Mouse (Mus musculus) yolk sac, embryonic 10.5 days (tissue): ENCODE data around the gene Cacna1a.
A peak's percentile ranks its signal among the peaks of the same experiment; 100 is the strongest.

ENCODE experiments used
- DNase-seq: peaks from one replicate; pipeline ENCODE4 v3.0.0-alpha.2; 2017; ENCODE audit warnings: low spot score

The Cacna1a gene

DNA sequence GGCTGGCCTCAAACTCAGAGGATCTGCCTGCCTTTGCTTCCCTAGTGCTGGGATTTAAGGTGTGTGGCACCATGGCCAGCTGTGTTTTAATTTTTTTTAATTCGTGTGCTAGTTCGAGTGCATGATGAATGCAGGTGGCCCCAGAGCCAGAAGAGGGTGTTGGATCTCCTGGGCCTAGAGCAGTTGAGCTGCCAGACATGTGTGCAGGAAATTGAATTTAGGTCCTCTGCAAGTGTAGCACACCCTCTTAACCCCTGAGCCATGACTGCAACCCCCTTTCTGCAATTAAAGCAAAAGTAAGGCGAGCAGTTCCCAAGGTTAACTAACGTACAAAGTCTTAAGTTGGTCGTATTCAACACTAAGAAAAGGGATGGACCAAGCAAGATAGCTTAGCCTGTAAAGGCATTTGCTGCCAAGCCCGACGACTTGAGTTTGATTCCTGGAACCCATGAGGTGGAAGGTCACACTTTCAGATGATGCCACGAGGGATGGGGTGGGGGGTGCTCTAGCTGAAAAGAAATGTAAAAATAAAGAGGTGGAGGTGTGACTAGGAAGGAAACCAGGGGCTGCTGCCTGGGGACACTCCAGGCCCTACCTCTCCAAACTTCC is 249.8 kb downstream of the Cacna1a start:
- DNase-seq = no peak

DNA sequence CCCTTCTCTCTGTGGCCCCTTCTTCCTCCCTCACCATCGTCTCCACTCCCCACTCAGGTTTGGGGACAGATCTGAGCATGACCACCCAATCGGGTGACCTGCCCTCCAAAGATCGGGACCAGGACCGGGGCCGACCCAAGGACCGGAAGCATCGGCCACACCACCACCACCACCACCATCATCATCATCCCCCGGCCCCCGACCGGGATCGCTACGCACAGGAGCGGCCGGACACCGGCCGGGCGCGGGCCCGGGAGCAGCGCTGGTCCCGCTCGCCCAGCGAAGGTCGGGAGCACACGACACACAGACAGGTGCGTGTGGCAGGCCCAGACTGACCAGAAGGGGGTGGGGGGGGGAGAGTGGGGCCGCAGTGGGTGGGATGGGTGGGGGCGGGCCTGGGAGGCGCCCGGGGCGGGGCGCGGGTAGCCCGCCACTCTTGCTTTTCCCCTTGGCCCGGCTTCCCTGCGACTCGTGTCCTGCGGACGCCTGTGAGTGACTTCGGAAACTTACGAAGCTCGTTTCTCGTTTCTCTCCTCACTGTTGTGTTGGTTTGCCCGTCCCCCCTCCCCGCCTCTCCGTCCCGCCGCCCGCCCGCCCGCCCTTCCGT is 250.4 kb downstream of the Cacna1a start:
- DNase-seq = no peak

DNA sequence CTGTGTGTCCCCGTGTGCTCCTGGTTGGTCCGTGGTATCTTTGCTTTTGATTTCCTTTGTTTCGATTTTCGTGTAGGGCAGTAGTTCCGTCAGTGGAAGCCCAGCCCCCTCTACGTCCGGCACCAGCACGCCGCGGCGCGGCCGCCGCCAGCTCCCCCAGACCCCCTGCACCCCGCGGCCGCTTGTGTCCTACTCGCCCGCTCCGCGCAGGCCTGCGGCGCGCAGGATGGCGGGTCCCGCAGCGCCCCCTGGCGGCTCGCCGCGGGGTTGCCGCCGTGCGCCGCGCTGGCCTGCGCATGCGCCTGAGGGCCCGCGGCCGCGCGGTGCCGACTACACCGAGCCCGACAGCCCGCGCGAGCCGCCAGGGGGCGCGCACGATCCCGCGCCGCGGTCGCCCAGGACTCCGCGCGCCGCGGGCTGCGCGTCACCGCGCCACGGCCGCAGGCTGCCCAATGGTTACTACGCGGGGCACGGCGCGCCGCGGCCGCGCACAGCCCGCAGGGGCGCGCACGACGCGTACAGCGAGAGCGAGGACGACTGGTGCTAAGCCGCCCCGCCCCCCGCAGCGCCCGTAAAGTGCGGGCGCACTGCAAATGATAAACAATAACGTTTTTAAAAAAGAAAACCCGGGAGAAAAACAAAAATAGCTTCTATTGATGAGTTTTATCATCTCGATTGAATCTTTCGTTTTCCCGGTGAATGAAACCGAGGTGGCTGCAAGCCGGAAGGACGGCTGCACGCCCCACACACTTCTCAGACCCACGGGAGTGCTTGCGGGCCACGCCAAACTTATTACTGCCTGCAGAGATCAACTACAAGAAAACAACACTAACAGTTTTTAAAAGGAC is 251.1 kb downstream of the Cacna1a start:
- DNase-seq = peak; percentile 85

DNA sequence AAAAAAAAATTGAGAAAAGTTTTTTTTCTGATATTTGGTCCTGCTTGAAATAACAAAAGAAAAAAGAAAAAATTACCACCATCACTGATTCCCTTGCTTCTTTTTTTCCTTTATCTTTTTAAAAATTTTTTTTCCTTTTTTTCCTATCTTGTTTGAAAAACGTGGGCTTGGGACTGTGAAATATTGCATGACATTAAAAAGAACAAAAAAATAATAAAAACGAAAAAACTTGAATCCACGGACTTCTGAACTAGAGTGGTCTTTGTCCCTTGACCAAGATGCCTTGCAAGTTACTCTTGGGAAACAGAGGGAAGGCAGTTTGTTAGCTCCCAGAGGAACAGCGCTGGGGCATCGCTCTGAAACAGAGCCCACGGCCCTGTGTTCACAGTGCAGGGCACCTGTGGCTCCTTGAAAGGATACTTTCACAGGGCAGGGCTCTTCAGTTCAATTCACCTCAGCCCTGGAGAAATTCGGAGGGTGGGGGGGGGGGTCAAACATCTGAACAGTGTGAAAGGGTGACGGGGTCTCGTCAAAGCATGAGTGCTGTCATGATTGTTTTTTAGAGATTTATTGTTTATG is 251.9 kb downstream of the Cacna1a start:
- no peak for DNase-seq

DNA sequence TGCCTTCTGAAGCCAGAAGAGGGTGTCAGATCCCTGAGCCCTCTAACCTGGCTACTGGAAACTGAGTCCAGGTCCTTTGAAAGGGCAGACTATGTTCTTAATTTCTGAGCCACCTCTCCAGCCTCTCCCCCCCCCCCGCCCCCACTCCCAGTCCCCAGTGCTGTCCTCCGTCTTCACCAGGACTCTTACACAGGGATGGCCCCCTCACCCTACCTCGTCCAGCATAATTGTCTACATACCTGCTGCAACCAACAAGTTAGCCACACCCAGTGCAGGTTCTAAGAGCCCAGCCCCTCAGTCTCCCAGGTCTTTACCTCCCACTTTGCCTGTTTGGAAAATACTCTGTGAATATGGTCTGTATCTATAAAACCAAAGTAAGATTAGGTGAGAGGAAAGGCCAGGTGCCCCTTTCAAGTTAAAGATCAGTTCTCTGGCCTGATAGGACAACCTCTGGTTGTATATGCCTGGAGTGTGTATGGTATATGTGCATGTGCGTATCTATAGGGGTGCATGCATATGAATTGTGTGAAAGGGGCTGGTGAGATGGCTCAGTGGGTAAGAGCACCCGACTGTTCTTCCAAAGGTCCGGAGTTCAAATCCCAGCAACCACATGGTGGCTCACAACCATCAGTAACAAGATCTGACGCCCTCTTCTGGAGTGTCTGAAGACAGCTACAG is 252.5 kb downstream of the Cacna1a start:
- DNase-seq = no peak

DNA sequence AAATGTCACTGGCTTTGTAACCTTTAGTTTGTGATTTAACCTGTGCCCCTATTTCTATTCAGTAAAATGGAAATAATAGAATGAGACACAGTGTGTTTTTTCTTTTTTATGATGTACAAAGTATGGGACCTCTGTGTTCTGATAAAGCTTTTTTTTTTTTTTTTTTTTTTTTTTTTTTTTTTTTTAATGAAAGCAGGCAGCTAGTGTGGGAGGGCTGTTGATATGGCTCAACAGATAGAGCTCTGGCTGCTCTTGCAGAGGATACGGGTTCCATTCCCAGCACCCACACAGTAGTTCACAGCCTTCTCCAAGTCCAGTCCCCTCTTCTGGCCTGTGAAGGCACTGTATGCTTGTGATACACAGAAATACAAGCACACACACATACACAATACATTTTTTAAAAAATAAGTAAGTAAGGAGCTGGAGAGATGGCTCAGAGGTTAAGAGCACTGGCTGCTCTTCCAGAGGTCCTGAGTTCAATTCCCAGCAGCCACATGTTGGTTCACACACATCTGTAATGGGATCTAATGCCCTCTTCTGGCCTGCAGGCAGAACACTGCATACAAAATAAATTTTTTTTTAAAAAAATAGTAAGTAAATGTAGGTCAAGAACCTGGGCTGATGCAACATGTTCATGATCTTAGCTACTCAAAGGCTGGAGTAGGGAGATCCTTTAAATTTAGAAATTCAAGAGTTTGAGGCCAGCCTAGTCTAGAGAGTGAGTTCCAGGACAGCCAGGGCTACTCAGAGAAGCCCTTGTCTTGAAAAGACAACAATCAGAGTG is 253.5 kb downstream of the Cacna1a start:
- DNase-seq = no peak

DNA sequence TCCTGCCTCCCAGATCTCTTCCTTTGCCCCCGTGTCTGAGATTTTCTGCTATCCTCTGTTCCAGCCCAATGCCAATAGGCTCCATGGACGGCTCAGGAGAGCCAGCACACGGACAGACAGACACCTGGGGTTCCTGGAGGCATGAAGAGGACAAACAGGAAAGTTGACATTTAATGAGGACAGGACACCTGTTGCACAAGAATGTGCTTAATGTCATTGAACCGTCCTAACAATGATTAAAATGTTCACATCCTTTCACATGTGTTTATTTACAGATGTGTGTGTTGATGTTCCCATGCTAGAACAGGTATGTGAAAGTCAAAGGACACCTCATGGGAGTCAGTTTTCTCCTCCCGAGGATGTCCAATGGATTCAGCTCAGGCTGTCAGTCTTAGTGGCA is 254.8 kb downstream of the Cacna1a start:
- no peak for DNase-seq

DNA sequence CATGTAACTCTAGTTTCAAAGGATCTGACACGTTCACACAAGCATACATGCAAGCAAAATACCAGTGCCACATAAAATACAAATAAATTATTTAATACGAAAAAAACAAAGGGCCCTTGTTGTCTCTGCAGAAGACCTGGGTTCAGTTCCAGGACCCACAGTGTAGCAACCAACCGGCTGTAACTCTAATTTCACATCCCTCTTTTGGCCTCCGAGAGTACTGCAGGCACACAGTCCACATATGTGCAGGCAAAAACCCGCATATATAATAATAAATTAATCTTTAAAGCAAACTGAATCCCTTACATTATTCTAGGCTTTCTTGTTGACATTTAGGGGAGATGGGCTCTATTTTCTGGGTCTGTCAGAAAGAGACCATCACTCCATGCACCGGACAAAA is 258.6 kb downstream of the Cacna1a start:
- DNase-seq = no peak

DNA sequence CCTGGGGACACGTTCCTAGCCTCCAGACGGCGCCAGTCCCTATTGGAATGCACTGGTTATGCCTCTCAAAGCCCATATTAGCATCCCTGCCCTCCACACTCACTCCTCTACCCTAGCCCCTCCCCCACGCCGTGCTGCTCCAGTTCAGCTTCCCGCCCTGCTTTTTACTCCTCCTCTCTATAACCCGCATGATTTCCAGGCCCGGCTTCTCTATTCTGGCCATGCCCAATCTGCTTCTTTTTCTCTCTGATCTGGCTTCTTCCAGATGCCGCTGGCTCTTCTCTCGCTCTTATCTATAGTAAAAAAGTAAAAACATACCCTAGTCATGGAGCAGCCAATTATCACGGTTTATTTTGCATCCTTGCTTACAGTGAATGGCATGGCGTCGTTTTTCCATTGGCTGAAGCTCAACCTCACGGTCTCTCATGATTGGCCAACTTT is 259.2 kb downstream of the Cacna1a start:
- peak; percentile 64 for DNase-seq

DNA sequence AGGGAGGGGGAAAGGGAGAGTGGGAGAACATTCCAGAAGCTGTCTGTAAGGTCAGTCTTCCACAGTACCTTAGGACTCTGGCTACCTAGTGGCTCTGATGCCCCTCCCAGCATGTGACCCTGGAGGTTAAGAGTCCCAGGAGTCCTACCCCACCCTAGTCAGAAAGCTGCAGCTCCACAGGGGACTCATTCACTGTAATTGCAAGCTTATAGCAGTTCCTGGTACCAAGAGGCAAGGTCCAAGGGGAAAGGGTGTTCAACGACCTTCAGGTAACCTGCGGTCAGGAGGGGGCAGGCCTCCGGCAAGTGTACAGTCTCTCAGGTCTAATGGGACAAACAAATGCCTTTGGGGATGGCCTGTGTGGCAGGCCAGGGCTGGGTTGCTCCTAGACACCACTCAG is 262.0 kb downstream of the Cacna1a start:
- peak; percentile 49 for DNase-seq

DNA sequence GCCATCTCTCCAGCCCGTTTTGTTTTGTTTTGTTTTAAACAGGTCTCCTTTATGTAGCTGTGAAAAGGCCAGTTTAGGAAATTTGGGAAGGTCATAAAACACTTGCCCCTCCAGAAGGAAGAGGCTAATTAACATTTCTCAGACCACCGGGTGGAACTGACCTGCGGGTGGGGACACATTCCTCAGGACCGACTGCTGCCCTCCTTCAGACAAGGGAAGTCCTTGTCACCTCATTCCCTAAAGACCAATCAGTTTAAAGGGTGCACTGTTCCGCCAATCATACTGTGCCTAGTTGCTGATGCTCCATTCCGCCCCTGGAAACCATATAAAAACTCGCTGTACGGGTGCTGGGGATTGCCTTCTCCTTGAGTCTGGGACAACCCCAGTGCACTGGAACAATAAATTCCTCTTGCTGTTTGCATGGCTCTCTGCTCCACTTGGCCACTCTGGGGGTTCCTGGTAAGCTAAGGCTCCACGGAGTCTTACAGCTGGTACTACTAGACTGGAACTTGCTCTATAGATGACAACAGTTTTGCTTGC is 264.9 kb downstream of the Cacna1a start:
- DNase-seq = no peak

DNA sequence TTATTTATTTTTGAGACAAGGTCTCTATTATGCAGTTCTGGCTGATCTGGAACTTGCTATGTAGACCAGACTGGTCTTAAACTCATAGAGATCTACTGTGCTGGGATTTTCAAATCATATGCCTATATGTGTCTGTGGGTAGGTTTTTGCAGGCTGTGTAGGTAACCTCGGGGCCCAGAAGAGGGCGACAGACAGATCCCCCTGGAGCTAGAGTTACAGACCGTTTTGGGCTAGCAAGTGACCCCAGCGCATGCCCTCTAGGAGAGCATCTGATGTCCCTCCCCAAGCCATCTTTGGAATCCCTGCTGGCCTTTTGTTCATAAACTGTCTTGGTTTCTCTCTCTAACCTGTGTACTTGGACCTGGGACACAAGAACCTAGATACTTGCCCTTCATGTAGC is 266.4 kb downstream of the Cacna1a start:
- DNase-seq = no peak

DNA sequence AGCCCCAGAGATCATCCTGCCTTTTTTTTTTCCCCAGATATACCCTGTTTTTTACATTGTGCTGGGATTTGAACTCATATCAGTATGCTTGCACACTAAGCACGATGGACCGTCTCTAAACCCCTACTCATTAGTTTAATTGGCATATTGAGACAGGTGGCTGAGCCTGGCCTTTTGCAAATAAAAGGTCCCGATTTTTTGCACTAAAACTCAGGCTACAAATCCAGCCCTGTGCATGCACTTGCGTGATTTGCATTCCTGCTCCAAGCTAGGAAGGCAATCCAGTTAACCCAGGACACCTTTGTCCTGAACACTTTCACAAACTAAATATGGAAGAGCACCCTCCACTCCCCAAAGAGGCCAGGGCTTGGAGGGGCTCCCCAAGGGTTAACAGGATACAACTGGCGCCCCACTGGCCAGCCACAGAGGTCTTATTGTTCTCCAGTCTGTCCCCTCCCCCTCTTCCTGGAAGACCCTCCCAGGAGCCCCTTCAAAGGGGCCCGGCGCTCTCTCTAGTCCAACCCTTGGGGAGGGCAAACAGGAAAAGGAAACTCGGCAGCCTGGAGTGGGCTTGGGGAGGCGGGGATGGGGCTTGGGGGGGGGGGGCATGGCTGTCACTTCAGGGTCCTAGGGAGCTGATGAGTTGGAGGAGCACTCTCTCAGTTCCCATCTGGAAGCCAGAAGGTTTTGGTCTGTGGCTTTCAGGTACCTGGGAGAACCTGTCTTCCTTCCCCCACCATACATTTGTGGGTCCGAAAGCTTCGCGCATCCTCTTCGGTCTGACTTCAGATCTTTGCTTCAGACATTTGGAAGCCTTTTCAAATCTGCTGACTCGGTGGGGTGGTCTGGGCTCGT is 267.3 kb downstream of the Cacna1a start:
- peak; percentile 79 for DNase-seq

DNA sequence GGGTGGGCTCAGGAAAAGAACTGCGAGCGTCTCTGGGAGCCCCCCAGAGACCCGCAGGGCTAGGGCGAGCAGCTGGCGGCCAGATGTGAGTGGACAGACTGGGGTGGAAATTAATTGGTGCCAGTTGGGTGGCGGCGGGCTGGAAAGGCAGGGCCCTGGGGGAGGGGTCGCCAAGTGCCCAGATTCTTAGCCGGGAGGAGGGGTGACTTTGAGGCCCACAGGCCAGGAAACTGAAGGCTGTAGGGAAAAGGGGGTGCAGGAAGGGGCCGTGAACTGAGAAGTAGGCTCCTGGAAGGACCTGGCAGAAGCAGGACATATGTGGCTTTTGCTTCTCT is 267.9 kb downstream of the Cacna1a start:
- peak; percentile 66 for DNase-seq

DNA sequence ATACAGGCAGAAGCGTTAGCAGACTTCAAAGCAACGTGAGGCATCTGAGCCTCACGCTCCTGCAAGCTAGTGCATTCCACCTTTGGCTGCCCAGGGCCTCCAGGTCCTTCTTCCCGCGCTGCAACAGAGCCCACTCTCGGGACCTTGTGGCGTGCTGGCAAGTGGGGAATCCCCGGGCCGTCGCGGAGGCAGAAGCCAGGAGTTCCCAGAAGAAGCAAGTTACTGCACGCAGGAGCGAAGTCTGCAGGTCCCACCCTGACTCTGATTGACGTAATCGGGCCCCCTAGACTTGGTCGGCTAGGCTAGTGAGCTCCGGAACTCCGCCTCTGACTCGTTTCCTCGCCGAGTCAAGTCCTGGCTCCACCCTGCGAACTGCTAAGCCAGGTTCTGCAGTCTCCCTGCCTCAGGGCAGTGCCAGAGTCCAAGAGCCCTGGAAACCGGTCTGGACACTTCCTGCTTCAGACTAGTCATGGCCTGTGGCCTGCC is 268.4 kb downstream of the Cacna1a start:
- peak; percentile 93 for DNase-seq

DNA sequence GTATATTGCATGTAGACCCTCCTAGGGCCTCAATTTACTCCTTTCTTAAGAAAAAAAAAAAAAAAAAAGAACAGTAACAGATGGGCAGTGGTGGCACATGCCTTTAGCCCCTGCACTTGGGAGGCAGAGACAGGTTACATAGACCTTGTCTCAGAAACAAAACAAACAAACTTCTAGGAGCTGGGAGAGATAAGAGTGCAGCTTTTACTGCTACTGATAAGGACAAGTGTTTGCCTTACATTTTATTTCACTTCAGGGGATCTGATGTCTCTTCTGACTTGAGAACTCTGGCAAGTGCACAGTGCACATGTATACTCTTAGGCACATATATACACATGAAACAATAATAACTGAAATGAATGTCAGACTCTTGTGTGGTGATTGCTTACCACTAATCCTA is 269.0 kb downstream of the Cacna1a start:
- DNase-seq = no peak

DNA sequence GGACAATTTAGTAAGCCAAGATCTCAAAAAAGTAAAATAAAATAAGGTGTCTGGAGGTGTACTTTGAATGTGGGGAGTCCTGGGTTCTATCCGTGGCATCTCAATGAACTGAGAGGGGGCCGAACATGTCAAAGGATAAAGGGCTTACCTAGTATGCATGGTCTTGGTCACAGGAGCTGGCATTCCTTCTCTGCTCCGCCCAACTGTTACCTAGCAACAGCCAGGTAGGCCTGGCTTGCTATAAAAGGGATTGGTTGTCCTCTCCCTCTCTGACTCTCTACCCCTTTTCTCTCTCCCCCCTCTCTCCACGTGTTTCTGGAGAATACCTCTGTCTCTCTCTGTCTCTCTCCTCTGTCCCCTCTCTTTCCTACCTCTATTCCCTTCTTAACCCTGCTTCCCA is 269.4 kb downstream of the Cacna1a start:
- DNase-seq = no peak

DNA sequence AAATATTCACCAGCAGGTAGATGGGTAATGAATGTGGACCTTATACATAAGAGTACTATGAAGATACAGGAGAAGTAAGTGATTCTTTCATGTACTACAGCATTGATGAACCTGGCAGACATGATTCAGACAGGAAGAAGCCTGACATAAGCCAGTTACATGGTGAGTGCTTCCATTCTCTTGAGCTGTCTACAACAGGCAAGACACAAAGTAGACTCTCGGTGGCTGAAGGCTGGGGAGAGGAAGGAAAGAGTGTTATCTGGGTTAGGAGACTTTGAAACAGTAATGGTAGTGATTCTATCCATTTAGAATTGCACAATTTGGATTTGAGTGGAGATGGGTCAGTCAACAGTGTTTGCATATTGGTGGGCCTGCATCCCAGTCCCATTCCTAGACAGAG is 270.7 kb downstream of the Cacna1a start:
- DNase-seq = no peak

DNA sequence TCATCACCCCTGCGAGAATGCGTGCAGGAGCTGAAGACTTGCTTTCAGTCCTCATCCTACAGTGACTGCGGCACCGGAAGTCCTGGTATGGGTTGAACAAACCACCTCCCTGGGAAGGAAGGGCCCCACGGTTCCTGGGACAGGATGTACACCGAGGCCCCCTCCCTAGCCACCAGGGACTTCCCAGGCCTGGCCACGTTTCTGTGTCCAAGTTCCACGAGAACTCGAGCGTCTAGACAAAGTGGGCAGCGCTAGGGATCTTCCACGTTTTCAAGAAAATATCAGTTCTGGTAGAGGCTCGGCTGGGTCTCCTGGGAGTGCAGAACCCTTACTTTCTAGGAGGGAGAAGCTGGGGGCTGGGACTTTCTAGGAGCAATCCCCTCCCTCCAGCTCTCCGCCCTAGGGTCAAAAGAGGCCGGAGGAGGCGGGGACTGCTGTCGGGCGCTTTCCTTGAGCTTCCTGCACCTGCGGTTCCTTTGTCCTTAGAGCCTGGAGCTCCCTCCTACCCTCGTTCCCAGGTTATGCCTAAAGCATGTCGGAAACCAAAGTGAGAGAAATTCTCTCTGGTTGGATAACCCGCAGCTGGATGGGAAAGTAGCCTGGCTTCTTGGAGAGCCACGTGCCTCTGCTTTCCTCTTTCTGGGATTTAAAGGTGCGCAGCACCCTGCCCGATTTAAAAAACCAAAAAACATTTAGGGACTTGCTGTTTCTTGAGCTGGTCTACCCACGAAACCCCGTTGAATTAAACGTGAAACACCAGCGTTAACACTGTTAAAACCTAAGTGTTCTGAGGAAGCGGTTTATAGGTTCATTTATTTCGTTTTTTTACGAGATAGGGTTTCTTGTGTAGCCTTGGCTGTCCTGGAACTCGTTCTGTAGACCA is 271.9 kb downstream of the Cacna1a start:
- peak; percentile 87 for DNase-seq
